Mouse (Mus musculus) hindbrain, embryonic 16.5 days (tissue): ENCODE data around the gene Arfgap3. TPM values are rescaled to one million over a fixed set of nuclear protein-coding genes. Genes with fewer than 3 reads are reported as not detected.
A peak's percentile ranks its signal among the peaks of the same experiment; 100 is the strongest.
"Not testable (repeated sequence)": the region's sequence is repeated elsewhere in the genome, so short reads cannot be mapped to it uniquely, and the experiment has no call there.

Source experiments
- ATAC-seq: fragments of 200-750 bp; cut with Nextera tagmentation; 2 replicates; pipeline ENCODE4 v1.8.0; 2017; ENCODE audit warnings: moderate TSS enrichment, moderate library complexity
- H3K27ac ChIP-seq: fragments of 300-500 bp; sonication (generic); 2 replicates; pipeline ENCODE4 v1.5.1; 2014; ENCODE audit warnings: low read depth, mild to moderate bottlenecking, control low read depth, low read length, moderate library complexity
- H3K27me3 ChIP-seq: fragments of 300-500 bp; sonication (generic); replicated peaks from 2 replicates; pipeline ENCODE4 v1.6.1; 2014; ENCODE audit warnings: low read length; ENCODE audit not compliant: control insufficient read depth, insufficient read depth
- H3K36me3 ChIP-seq: fragments of 300-500 bp; sonication (generic); 2 replicates; pipeline ENCODE4 v1.6.1; 2014; ENCODE audit warnings: mild to moderate bottlenecking, low read length, moderate library complexity, mixed read lengths; ENCODE audit not compliant: control insufficient read depth, insufficient read depth
- H3K4me1 ChIP-seq: fragments of 300-500 bp; sonication (generic); 2 replicates; pipeline ENCODE4 v1.6.1; 2014; ENCODE audit warnings: low read depth, low read length; ENCODE audit not compliant: control insufficient read depth, insufficient read depth
- H3K4me2 ChIP-seq: fragments of 300-500 bp; sonication (generic); 2 replicates; pipeline ENCODE4 v1.6.1; 2014; ENCODE audit warnings: mild to moderate bottlenecking, low read length, control low read depth, moderate library complexity
- H3K4me3 ChIP-seq: fragments of 300-500 bp; sonication (generic); 2 replicates; pipeline ENCODE4 v1.5.1; 2014; ENCODE audit warnings: mild to moderate bottlenecking, low read length, control low read depth, moderate library complexity
- H3K9ac ChIP-seq: fragments of 300-500 bp; sonication (generic); 2 replicates; pipeline ENCODE4 v1.6.1; 2014; ENCODE audit warnings: low read depth, mild to moderate bottlenecking, control low read depth, low read length, moderate library complexity
- H3K9me3 ChIP-seq: fragments of 300-500 bp; sonication (generic); 2 replicates; pipeline ENCODE4 v1.6.1; 2014; ENCODE audit warnings: mild to moderate bottlenecking, low read length, moderate library complexity; ENCODE audit not compliant: control insufficient read depth
- WGBS: fragments of 180-500 bp; shearing (Covaris S2); extraction: QIAGEN DNeasy Blood & Tissue Kit; methylation state at CpG from one replicate; pipeline ENCODE4 v1.1.7; 2014; 5-methylcytosine and 5-hydroxymethylcytosine counted together
- polyA plus RNA-seq: library from polyadenylated mRNA; unstranded; fragments of >200 nt; fragmentation: Nextera tagmentation; extraction: Ambion mirVana; gene quantifications from 2 replicates; pipeline ENCODE4 v1.2.1, GENCODE M21; 2015

Arfgap3 gene
- polyA plus RNA-seq, 1 experiment from 2014 or later, result 39.4 TPM

GRCm38 (mm10) chr15:83337903-83338870 is 11.9 kb downstream of the Arfgap3 start:
- no peaks in the 10 kb centered on the region for H3K27me3 ChIP-seq
- no peak overlapping the region for H3K27ac ChIP-seq
- H3K36me3 ChIP-seq, result peaks cover 25% of the 10 kb centered on the region
- no peak overlapping the region for H3K4me3 ChIP-seq
- ATAC-seq, result no peak
- H3K4me2 ChIP-seq, result no peak overlapping the region
- no peaks in the 10 kb centered on the region for H3K4me1 ChIP-seq
- no peaks in the 10 kb centered on the region for H3K9me3 ChIP-seq
- no peak overlapping the region for H3K9ac ChIP-seq
- WGBS, result 81% methylated on average over 8 of the region's 8 CpGs

DNA sequence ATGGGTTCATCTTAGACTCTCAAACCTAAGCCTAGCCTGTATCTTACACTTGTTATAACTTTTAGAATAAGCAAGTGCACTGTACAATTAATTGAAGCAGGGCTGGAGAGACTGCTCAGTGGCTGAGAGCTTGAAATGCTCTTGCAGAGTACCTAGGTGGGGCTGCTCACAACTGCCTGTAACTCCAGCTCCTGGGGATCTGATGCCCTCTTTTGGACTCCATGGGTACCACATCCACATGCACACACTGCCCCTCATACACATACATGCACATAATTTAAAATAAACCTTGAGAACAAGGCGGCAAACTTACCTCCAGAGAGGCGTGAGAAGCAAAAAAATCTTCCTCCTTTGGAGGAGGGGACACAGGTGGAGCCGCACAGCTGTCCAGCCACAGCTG is 17.7 kb downstream of the Arfgap3 start:
- Histone ChIP-seq H3K9ac (no peak overlapping the region), H3K36me3 (peaks cover 20% of the 10 kb centered on the region), H3K4me3 (no peak overlapping the region), H3K4me2 (no peak overlapping the region), H3K27ac (no peak overlapping the region), H3K4me1 (no peaks in the 10 kb centered on the region), H3K9me3 (no peaks in the 10 kb centered on the region), H3K27me3 (no peaks in the 10 kb centered on the region)
- ATAC-seq, result no peak
- 87% methylated on average over 3 of the region's 3 CpGs for WGBS

GRCm38 (mm10) chr15:83328952-83329351 is 21.1 kb downstream of the Arfgap3 start:
- H3K9me3 ChIP-seq, result no peaks in the 10 kb centered on the region
- no peak overlapping the region for H3K27ac ChIP-seq
- H3K9ac ChIP-seq, result no peak overlapping the region
- 89% methylated on average over 5 of the region's 5 CpGs for WGBS
- no peak overlapping the region for H3K4me2 ChIP-seq
- H3K4me1 ChIP-seq, result no peaks in the 10 kb centered on the region
- no peak for ATAC-seq
- peaks cover 15% of the 10 kb centered on the region for H3K36me3 ChIP-seq
- no peaks in the 10 kb centered on the region for H3K27me3 ChIP-seq
- H3K4me3 ChIP-seq, result no peak overlapping the region

DNA sequence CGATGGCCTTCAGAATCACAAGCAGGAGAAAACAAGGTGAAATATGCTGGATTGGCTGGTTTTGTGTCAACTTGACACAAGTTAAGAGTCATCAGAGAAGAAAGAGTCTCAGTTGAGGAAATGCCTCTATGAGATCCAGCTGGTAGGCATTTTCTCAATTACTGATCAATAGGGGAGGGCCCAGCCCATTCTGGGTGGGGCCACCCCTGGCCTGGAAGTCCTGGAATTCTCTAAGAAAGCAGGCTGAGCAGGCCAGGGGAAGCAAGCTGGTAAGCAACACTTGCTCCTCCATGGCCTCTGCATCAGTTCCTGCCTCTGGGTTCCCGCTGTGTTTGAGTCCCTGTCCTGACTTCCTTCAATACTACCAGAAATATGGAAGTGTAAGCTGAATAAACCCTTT is 27.0 kb downstream of the Arfgap3 start:
- Histone ChIP-seq H3K4me1 (no peaks in the 10 kb centered on the region), H3K9ac (no peak overlapping the region), H3K27ac (no peak overlapping the region), H3K9me3 (no peaks in the 10 kb centered on the region), H3K4me3 (no peak overlapping the region), H3K36me3 (peaks cover 32% of the 10 kb centered on the region), H3K4me2 (no peak overlapping the region), H3K27me3 (no peaks in the 10 kb centered on the region)
- 98% methylated on average over 2 of the region's 2 CpGs for WGBS
- ATAC-seq, result no peak

DNA sequence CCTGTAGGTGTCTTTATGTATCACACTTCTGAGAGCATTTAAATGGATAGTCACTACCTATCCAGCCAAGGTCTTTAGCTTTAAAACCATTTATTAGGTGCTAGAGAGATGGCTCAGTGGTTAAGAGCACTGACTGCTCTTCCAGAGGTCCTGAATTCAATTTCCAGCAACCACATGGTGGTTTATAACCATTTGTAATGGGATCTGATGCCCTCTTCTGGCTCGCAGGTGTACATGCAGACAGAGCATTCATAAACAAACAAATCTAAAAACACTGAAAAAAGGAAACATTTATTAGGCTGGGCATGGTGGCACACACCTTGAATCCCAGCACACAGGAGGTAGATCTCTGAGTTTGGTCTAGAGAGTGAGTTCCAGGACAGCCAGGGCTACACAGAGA is 35.1 kb downstream of the Arfgap3 start:
- no peak for ATAC-seq
- H3K4me3 ChIP-seq, result no peak overlapping the region
- H3K4me1 ChIP-seq, result no peaks in the 10 kb centered on the region
- H3K4me2 ChIP-seq, result no peak overlapping the region
- no peak overlapping the region for H3K27ac ChIP-seq
- peaks cover 27% of the 10 kb centered on the region for H3K36me3 ChIP-seq
- no peak overlapping the region for H3K9ac ChIP-seq
- WGBS, result 89% methylated on average over 1 of the region's 1 CpGs
- no peaks in the 10 kb centered on the region for H3K27me3 ChIP-seq
- H3K9me3 ChIP-seq, result no peaks in the 10 kb centered on the region

DNA sequence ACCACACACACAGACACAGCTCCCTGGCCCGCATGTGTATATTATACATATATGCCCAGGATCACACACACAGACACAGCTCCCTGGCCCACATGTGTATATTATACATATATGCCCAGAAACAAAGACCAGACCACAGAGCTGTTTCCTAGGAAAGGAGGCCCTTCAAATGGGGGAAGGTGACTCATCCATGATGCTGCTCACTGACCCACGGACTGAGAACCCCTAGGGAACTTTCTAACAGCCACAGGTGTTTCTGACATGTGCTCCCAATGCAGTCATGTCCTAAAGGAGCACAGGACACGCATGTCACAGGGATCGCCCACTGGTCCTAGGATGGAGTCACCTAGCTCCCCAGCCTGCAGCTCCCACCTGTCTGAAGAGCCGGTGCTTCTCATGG is 40.2 kb downstream of the Arfgap3 start:
- no peak overlapping the region for H3K4me3 ChIP-seq

DNA sequence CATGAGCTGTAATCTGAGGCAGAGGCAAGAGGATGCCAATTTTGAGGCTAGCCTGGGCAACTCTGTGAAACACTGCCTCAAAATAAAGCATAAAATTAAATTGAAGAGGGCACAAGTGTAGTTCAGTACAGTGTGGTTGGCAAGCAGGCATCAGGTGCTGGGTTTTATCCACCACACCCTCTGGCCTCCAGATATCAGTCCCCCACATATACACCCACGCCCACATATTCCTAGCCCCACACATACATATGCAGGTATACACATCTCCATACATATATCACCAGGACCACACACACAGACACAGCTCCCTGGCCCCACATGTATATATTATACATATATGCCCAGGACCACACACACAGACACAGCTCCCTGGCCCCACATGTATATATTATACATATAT is 41.3 kb downstream of the Arfgap3 start:
- not testable (repeated sequence) for H3K4me1 ChIP-seq, H3K9ac ChIP-seq, H3K4me2 ChIP-seq, H3K27ac ChIP-seq, H3K9me3 ChIP-seq, ATAC-seq, H3K27me3 ChIP-seq, H3K4me3 ChIP-seq
- H3K36me3 ChIP-seq, result peaks cover 29% of the 10 kb centered on the region
- 100% methylated on average over 1 of the region's 1 CpGs for WGBS

More for the DNA sequence above, 40.2 kb downstream of the Arfgap3 start:
- 83% methylated on average over 5 of the region's 5 CpGs for WGBS
- no peaks in the 10 kb centered on the region; the same call in 1 of the 2 replicates for H3K4me1 ChIP-seq
- H3K9me3 ChIP-seq, result no peaks in the 10 kb centered on the region
- no peak overlapping the region for H3K9ac ChIP-seq
- no peak for ATAC-seq
- H3K27me3 ChIP-seq, result no peaks in the 10 kb centered on the region
- H3K36me3 ChIP-seq, result peaks cover 31% of the 10 kb centered on the region
- H3K27ac ChIP-seq, result no peak overlapping the region
- H3K4me2 ChIP-seq, result no peak overlapping the region

GRCm38 (mm10) chr15:83306181-83306580 is 43.9 kb downstream of the Arfgap3 start:
- H3K9ac ChIP-seq, result no peak overlapping the region
- 88% methylated on average over 12 of the region's 12 CpGs for WGBS
- no peaks in the 10 kb centered on the region for H3K27me3 ChIP-seq
- H3K9me3 ChIP-seq, result no peaks in the 10 kb centered on the region
- no peaks in the 10 kb centered on the region; the same call in 1 of the 2 replicates for H3K4me1 ChIP-seq
- no peak for ATAC-seq
- no peak overlapping the region for H3K4me3 ChIP-seq
- H3K4me2 ChIP-seq, result no peak overlapping the region
- no peak overlapping the region; the same call in 1 of the 2 replicates for H3K27ac ChIP-seq
- H3K36me3 ChIP-seq, result peaks cover 17% of the 10 kb centered on the region

GRCm38 (mm10) chr15:83305192-83305921 is 44.7 kb downstream of the Arfgap3 start:
- Histone ChIP-seq H3K4me1 (no peaks in the 10 kb centered on the region; the same call in 1 of the 2 replicates), H3K9ac (no peak overlapping the region), H3K27ac (peak overlapping the region; percentile 1; the same call in 1 of the 2 replicates), H3K9me3 (no peaks in the 10 kb centered on the region), H3K36me3 (peaks cover 17% of the 10 kb centered on the region), H3K4me3 (no peak overlapping the region), H3K4me2 (no peak overlapping the region), H3K27me3 (no peaks in the 10 kb centered on the region)
- ATAC-seq, result peak; percentile 63
- WGBS, result 40% methylated on average over 12 of the region's 12 CpGs
